In the genomic region with DNA sequence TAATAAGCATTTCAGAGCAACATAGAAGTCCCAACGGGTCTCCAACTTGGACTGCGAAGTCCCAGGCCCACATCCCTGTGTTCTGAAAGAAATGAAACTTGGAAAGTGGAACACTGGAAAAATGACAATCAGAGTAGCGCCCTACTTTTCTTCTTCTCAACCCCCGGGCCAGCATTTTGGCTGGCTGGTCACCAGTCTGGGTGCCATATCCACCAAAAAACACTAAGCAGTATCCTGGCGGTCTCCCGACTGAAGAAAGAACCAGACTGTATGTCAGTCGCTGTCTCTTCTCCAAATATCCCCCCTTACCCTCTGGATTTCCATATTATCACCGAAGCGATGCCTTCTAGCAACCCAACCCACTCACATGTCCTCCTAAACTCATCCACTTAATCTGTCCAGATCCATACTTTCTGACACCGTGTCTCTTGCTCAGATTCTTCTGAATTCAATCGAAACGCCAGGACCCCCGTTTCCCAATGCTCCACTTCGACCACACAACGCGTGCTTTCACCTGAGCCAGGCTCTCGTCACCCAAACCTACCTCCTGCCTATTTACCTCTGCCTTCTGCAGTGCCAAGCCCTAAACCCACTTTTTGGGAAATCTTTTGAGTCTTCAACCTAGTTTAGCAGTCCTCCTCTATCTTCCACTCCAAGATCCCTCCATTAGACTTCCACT, we compare ENCODE assay signal across 1 mouse cellular context.
TF ChIP-seq lines count a peak whose summit lies in the region.

No protein-coding gene starts in this region.

TF ChIP-seq in CH12.LX, 34 proteins besides CTCF, POLR2A, EP300 and RAD21 (continued from another document):
- TF ChIP-seq MXI1 (IDR thresholded peaks at IDR 0.05; ENCODE audit: low read depth, low read length) (peak; percentile 45; the same call in 1 of the 2 replicates), MYC (IDR thresholded peaks at IDR 0.05; ENCODE audit: low read depth, low read length) (no peak), ZC3H11A (IDR thresholded peaks at IDR 0.05; ENCODE audit: low read depth, low read length) (no peak), JUND (conservative IDR thresholded peaks at IDR 0.05; ENCODE audit: low read depth, low read length) (no peak), UBTF (IDR thresholded peaks at IDR 0.05; ENCODE audit: low read depth, low read length) (no peak), ZNF384 (IDR thresholded peaks at IDR 0.05; ENCODE audit: low read depth, low read length) (no peak), POLR2AphosphoS2 (IDR thresholded peaks at IDR 0.05; ENCODE audit: low read depth, low read length) (no peak), SMC3 (IDR thresholded peaks at IDR 0.05; ENCODE audit: low read depth, low read length) (no peak), IRF4 (IDR thresholded peaks at IDR 0.05; ENCODE audit: low read depth, low read length) (0 out of 2 replicates have a peak, but pooled peaks have one; percentile 28), ETS1 (conservative IDR thresholded peaks at IDR 0.05; ENCODE audit: low read depth, low read length) (no peak)
